Mouse (Mus musculus) mesoderm, embryonic 11.5 days (tissue): ENCODE measurements around the gene Olfr150.
"Not testable (repeated sequence)": the region's sequence is repeated elsewhere in the genome, so short reads cannot be mapped to it uniquely, and the experiment has no call there.

Experiments used
- DNase-seq: peaks from one replicate; pipeline ENCODE4 v3.0.0-alpha.2; 2012; ENCODE audit warnings: low read depth, low spot score

Olfr150 gene

DNA sequence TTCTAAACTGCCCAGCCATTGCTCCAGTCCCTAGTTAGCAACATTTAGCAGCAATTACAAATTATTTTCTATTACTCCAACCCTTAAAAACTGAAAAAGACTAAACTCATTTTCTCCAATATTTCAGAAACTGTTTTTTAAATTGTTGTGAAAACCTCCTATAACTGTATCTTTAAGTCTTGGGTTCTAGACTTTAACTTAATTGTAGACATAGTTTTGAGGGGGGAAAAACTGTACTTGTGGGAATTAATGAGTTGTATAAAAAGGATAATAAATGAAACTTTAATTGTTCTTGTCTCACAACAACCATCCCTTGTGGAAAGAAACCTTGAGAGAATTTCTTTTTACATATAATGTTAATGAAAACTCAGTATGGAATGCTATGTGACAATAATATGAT lies at the start of gene Olfr150:
Gene Olfr150, plus strand, starts transcription at position 301 of the 400 bp plus-strand sequence.
- DNase-seq = no peak

DNA sequence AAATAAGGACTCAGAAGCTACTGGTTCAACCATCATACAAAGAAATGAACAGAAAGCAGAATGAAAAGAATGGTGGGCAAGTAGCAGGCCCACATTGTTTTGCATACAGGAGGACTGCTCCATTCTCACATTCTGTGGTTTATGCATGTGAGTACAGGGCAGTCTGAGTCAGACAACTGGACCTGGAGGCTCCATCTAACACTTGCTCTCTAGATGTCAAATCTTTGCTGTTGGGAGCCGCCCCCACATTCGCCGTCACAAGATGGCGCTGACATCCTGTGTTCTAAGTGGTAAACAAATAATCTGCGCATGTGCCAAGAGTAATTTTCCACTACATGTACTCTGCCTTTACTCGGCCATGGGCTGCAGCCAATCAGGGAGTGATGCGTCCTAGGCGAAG lies 29.7 kb upstream of the Olfr150 start:
- DNase-seq = not testable (repeated sequence)

DNA sequence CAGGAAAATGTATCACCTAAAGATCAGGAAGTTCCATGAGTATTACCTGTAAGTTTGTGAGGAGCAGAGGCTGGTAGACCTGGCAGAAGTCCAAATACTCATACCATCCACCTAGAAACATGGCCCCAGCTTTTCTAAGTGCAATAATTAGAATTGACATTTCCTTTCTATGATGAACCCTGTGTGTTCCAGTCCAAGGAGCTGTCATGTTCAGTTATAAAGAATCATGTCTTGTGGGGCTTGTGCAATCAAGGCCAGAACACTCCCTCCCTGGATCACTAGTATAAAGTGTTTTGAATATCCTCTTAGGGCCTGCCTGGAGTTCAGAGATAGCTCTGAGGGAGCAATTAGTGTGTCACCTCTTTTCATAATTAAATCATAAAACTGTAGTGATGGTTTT lies 23.8 kb upstream of the Olfr150 start, which contains the start of gene Olfr149:
Gene Olfr149, minus strand, starts transcription at position 101 of the 400 bp plus-strand sequence.
- no peak for DNase-seq

DNA sequence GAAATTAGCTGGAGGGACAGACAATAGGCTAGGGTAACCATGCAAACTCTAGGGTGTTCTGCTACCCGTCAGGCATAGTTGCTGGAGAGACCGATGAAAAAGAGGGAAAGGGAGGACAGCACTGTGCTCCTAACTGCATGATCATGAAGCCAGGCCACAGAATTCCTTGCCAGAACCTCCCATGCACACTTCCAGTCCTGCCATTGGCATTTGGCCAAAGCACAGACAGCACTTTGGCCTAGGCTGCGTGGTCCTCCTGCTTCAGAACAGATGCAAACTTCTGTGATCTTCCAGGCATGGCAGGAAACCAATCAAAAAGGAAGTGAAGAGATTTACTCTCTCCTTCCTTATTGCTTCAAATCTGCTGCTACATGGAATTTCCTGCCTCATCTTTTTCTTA lies 21.8 kb upstream of the Olfr150 start:
- no peak for DNase-seq

DNA sequence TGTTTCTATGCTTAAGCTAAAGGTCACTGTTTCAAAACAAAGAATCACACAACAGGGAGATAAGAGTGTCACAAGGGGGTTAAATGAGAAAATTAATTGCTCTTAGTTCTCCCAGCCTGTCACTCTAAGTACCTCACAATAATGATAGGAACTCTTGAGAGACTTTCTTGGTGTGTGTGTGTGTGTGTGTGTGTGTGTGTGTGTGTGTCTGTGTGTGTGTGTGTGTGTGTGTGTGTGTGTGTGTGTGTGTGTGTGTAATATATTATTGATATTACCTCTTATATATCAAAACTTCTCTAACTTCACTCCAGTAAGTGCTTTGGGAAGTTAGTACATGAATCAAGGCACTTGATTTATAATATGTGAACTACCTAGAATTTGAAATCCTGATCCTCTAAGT lies 19.7 kb upstream of the Olfr150 start, which contains the start of gene Olfr965:
Gene Olfr965, plus strand, starts transcription at position 301 of the 400 bp plus-strand sequence.
- DNase-seq = no peak

DNA sequence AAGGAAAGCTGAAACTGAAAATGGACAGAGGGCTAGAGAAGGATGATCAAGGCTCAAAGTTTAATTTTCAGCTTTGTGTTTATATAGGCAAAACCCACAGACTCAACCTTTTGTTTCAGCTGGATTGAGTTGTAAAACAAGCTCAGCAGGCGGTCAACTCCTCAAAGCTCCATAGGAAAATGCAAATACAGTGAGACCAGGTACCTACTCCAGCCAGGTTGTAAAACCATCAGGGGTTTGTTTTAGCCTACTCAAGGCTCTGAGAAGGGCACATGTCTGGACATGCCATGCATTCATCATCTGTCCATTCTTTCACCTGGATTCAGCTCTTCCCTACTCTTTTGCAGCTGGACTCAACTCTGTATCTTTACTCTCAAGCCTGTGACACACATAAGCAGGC lies 10.0 kb downstream of the Olfr150 start:
- DNase-seq = no peak

DNA sequence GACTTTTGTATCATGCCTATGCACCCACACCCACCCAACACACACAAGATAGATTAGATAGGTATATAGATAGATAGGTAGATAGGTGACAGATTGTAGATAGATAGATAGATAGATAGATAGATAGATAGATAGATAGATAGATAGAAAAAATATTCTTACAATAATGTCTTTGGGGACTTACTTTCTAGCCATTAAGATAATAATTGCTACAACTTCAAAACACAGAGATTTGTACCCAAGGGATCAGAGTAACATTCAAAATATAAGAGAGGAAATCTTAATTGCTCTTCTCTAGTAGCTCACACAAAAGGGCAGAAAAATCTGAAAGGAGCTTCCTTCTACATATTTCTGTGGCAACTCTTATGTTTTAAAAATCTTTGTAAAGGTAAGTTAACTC lies 15.2 kb downstream of the Olfr150 start, which contains the start of gene Olfr967:
Gene Olfr967, plus strand, starts transcription at position 301 of the 400 bp plus-strand sequence.
- DNase-seq = no peak

DNA sequence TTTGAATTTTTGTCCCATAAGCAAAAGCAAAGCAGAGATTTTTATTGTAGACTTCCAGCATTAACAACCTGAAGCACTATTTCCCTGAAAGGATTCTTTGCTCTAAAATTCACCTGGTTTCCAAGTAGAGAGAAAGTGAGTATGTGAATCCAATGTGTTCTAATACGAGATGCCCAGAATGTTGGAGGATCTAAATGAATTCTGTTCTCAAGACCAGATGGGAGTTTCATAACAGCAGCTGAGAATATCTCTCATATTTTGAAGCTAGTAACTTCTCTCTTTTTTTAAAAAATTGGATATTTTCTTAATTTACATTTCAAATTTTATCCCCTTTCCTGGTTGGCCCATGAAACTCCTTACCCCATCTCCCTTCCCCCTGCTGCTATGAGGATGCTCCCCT lies 15.7 kb downstream of the Olfr150 start:
- no peak for DNase-seq

DNA sequence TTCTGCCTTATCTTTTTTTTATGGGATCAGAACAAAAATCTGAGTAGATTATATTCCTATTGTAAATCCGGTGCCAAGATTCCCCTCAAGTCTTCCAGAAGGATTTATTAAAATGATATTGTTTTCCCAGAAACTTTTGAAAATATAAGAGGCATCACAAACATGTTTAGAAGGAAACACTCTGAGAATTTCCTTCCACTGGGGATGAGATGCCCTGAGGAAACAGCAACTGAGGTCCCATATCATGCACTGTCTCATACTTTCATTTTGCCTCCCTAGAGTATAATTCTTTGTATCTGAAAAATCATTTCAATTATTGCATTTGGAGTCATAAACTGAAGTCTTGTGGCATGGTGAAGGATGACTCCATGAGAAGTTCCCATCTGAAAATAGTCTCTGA lies 52.4 kb downstream of the Olfr150 start, which contains the start of gene Olfr968:
Gene Olfr968, minus strand, starts transcription at position 101 of the 400 bp plus-strand sequence.
- DNase-seq = no peak
